Mouse (Mus musculus) intestine, embryonic 16.5 days (tissue): Measurements from ENCODE around the gene Adam22. TPM values are rescaled to one million over a fixed set of nuclear protein-coding genes. Genes with fewer than 3 reads are reported as not detected.

ENCODE experiments used
- ATAC-seq: fragments of 200-750 bp; cut with Nextera tagmentation; 2 replicates; pipeline ENCODE4 v1.8.0; 2017; ENCODE audit warnings: moderate TSS enrichment, moderate library complexity
- H3K27ac ChIP-seq: fragments of 300-500 bp; sonication (generic); 2 replicates; pipeline ENCODE4 v1.5.1; 2014; ENCODE audit warnings: mild to moderate bottlenecking, low read length
- H3K27me3 ChIP-seq: fragments of 300-500 bp; sonication (generic); replicated peaks from 2 replicates; pipeline ENCODE4 v1.6.1; 2014; ENCODE audit warnings: low read length, control low read depth, mixed read lengths; ENCODE audit not compliant: control insufficient read depth, insufficient read depth
- H3K36me3 ChIP-seq: fragments of 300-500 bp; sonication (generic); 2 replicates; pipeline ENCODE4 v1.6.1; 2014; ENCODE audit warnings: low read length, control low read depth; ENCODE audit not compliant: control insufficient read depth, insufficient read depth
- H3K4me1 ChIP-seq: fragments of 300-500 bp; sonication (generic); 2 replicates; pipeline ENCODE4 v1.6.1; 2014; ENCODE audit warnings: low read length, control low read depth, mixed read lengths; ENCODE audit not compliant: control insufficient read depth, insufficient read depth
- H3K4me2 ChIP-seq: fragments of 300-500 bp; sonication (generic); 2 replicates; pipeline ENCODE4 v1.6.1; 2014; ENCODE audit warnings: low read depth, low read length, control low read depth
- H3K4me3 ChIP-seq: fragments of 300-500 bp; sonication (generic); 2 replicates; pipeline ENCODE4 v1.5.1; 2014; ENCODE audit warnings: mild to moderate bottlenecking, low read length
- H3K9ac ChIP-seq: fragments of 300-500 bp; sonication (generic); 2 replicates; pipeline ENCODE4 v1.6.1; 2014; ENCODE audit warnings: low read depth, low read length
- H3K9me3 ChIP-seq: fragments of 300-500 bp; sonication (generic); 2 replicates; pipeline ENCODE4 v1.6.1; 2016; ENCODE audit warnings: low read length, control low read depth; ENCODE audit not compliant: control insufficient read depth
- WGBS: fragments of 180-500 bp; shearing (Covaris S2); extraction: QIAGEN DNeasy Blood & Tissue Kit; methylation state at CpG from one replicate; pipeline ENCODE4 v1.1.7; 2014; 5-methylcytosine and 5-hydroxymethylcytosine counted together
- polyA plus RNA-seq: library from polyadenylated mRNA; unstranded; fragments of >200 nt; fragmentation: Nextera tagmentation; extraction: Ambion mirVana; gene quantifications from 2 replicates; pipeline ENCODE4 v1.2.1, GENCODE M21; 2015

The Adam22 gene
- polyA plus RNA-seq, 1 experiment from 2014 or later = 2.8 TPM

- no peak for ATAC-seq
- H3K4me3 ChIP-seq = no peak overlapping the region
- H3K27me3 ChIP-seq = no peaks in the 10 kb centered on the region
- H3K36me3 ChIP-seq = no peaks in the 10 kb centered on the region
- H3K9me3 ChIP-seq = no peaks in the 10 kb centered on the region
- no peak overlapping the region for H3K4me2 ChIP-seq
- H3K9ac ChIP-seq = no peak overlapping the region
- no peak overlapping the region for H3K27ac ChIP-seq
- WGBS = 62% methylated on average over 6 of the region's 6 CpGs
- no peaks in the 10 kb centered on the region for H3K4me1 ChIP-seq
Observed at GRCm38 (mm10) chr5:8289678-8290614, 78.0 kb downstream of the Adam22 start.

GRCm38 (mm10) chr5:8284123-8284522 lies 83.8 kb downstream of the Adam22 start:
- Histone ChIP-seq H3K27ac (no peak overlapping the region), H3K4me2 (no peak overlapping the region), H3K9me3 (no peaks in the 10 kb centered on the region), H3K9ac (no peak overlapping the region), H3K36me3 (no peaks in the 10 kb centered on the region), H3K4me1 (no peaks in the 10 kb centered on the region), H3K4me3 (no peak overlapping the region), H3K27me3 (no peaks in the 10 kb centered on the region)
- 58% methylated on average over 5 of the region's 5 CpGs for WGBS
- no peak for ATAC-seq

GRCm38 (mm10) chr5:8276141-8276540 lies 91.8 kb downstream of the Adam22 start:
- 71% methylated on average over 1 of the region's 1 CpGs for WGBS

GRCm38 (mm10) chr5:8257366-8257765 lies 110.6 kb downstream of the Adam22 start:
- Histone ChIP-seq H3K9ac (no peak overlapping the region), H3K27ac (no peak overlapping the region), H3K36me3 (no peaks in the 10 kb centered on the region), H3K4me3 (no peak overlapping the region), H3K4me1 (no peaks in the 10 kb centered on the region), H3K9me3 (no peaks in the 10 kb centered on the region), H3K27me3 (no peaks in the 10 kb centered on the region), H3K4me2 (no peak overlapping the region)
- WGBS = 88% methylated on average over 1 of the region's 1 CpGs
- ATAC-seq = no peak

More at GRCm38 (mm10) chr5:8276141-8276540, 91.8 kb downstream of the Adam22 start:
- no peaks in the 10 kb centered on the region for H3K4me1 ChIP-seq
- H3K36me3 ChIP-seq = no peaks in the 10 kb centered on the region
- H3K27me3 ChIP-seq = no peaks in the 10 kb centered on the region
- no peak overlapping the region for H3K4me2 ChIP-seq
- H3K27ac ChIP-seq = no peak overlapping the region
- no peaks in the 10 kb centered on the region for H3K9me3 ChIP-seq
- no peak overlapping the region for H3K4me3 ChIP-seq
- ATAC-seq = no peak
- no peak overlapping the region for H3K9ac ChIP-seq

GRCm38 (mm10) chr5:8256487-8256886 lies 111.5 kb downstream of the Adam22 start:
- H3K27ac ChIP-seq = no peak overlapping the region
- H3K9me3 ChIP-seq = no peaks in the 10 kb centered on the region
- no peaks in the 10 kb centered on the region for H3K27me3 ChIP-seq
- WGBS = 89% methylated on average over 4 of the region's 4 CpGs
- no peak for ATAC-seq
- H3K4me2 ChIP-seq = no peak overlapping the region
- H3K4me3 ChIP-seq = no peak overlapping the region
- no peaks in the 10 kb centered on the region for H3K36me3 ChIP-seq
- no peaks in the 10 kb centered on the region for H3K4me1 ChIP-seq
- no peak overlapping the region for H3K9ac ChIP-seq

- Histone ChIP-seq H3K4me2 (no peak overlapping the region), H3K36me3 (no peaks in the 10 kb centered on the region), H3K27ac (no peak overlapping the region), H3K9me3 (no peaks in the 10 kb centered on the region), H3K27me3 (no peaks in the 10 kb centered on the region), H3K4me3 (no peak overlapping the region), H3K9ac (no peak overlapping the region), H3K4me1 (no peaks in the 10 kb centered on the region)
- ATAC-seq = no peak
- WGBS = 88% methylated on average over 7 of the region's 7 CpGs
Observed at GRCm38 (mm10) chr5:8244696-8245095, 123.3 kb downstream of the Adam22 start.

- no peaks in the 10 kb centered on the region for H3K27me3 ChIP-seq
- no peak overlapping the region for H3K9ac ChIP-seq
- WGBS = 62% methylated on average over 4 of the region's 4 CpGs
- no peak overlapping the region for H3K4me2 ChIP-seq
- no peak overlapping the region for H3K27ac ChIP-seq
- H3K4me1 ChIP-seq = no peaks in the 10 kb centered on the region
- H3K4me3 ChIP-seq = no peak overlapping the region
- H3K9me3 ChIP-seq = no peaks in the 10 kb centered on the region
- no peaks in the 10 kb centered on the region for H3K36me3 ChIP-seq
- ATAC-seq = no peak
Observed at GRCm38 (mm10) chr5:8243064-8243615, 124.8 kb downstream of the Adam22 start.

GRCm38 (mm10) chr5:8242660-8243059 lies 125.3 kb downstream of the Adam22 start:
- Histone ChIP-seq H3K4me3 (no peak overlapping the region), H3K9me3 (no peaks in the 10 kb centered on the region), H3K27me3 (no peaks in the 10 kb centered on the region), H3K4me2 (no peak overlapping the region), H3K9ac (no peak overlapping the region), H3K4me1 (no peaks in the 10 kb centered on the region), H3K27ac (no peak overlapping the region), H3K36me3 (no peaks in the 10 kb centered on the region)
- 86% methylated on average over 1 of the region's 1 CpGs for WGBS
- no peak for ATAC-seq

- Histone ChIP-seq H3K4me1 (no peaks in the 10 kb centered on the region), H3K9me3 (no peaks in the 10 kb centered on the region), H3K36me3 (no peaks in the 10 kb centered on the region), H3K4me3 (no peak overlapping the region), H3K27me3 (no peaks in the 10 kb centered on the region), H3K4me2 (no peak overlapping the region), H3K27ac (no peak overlapping the region), H3K9ac (no peak overlapping the region)
- ATAC-seq = no peak
- 87% methylated on average over 1 of the region's 1 CpGs for WGBS
Observed at GRCm38 (mm10) chr5:8227073-8227472, 140.9 kb downstream of the Adam22 start.
